Mouse (Mus musculus) small intestine, adult 2 months (tissue): Measurements from ENCODE around the gene Fyn.

Source experiments
- CTCF ChIP-seq: fragments of 200-500 bp; IDR thresholded peaks from 2 replicates; pipeline ENCODE4 v1.5.1; 2012; ENCODE audit warnings: low read depth, mild to moderate bottlenecking, control low read depth, inconsistent platforms, low read length, moderate library complexity, mixed read lengths; ENCODE audit not compliant: insufficient replicate concordance, insufficient read length; ENCODE audit errors: extremely low read depth
- POLR2A ChIP-seq: fragments of 200-500 bp; IDR thresholded peaks from 2 replicates; pipeline ENCODE4 v1.6.1; 2012; ENCODE audit warnings: low read depth, mild to moderate bottlenecking, control low read depth, inconsistent platforms, low read length, moderate library complexity

DNA sequence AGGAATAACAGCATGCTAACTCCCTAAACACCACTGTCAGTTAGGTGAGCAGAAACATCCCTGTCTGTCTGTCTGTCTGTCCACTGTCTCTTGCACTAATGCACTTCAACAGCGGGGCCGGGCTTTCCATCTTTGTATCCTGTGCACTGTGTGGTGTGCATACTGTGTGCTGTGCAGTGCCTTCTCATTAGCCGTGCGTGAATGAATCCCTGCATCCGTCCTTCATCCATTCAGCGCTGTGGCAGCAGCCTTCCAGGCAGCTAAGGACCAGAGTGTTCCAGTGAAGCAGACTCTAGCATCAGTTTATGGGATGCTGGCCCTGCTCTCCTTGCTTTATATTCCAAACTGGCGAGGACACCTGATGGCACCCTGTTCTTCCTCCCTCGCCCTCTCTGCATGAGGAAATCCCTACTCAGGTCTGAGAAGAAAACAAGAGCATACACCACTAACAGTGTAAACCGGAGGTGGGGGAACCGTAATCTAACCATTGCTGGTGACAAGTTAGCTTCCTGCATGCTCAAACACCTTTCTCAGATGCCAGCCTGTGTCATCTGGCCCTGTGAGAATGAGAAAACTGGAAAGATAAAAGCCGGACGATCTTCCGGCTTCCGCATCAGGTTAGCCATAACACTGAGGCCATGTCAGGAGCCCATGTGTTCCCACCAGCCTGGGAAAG lies 119.2 kb downstream of the Fyn start:
- TF ChIP-seq CTCF (no peak), POLR2A (no peak)
